Mouse (Mus musculus) embryonic facial prominence, embryonic 12.5 days (tissue): ENCODE data around the gene Khsrp. TPM values are rescaled to one million over a fixed set of nuclear protein-coding genes. Genes with fewer than 3 reads are reported as not detected.
A peak's percentile ranks its signal among the peaks of the same experiment; 100 is the strongest.

ENCODE experiments used
- ATAC-seq: fragments of 200-750 bp; cut with Nextera tagmentation; 2 replicates; pipeline ENCODE4 v1.8.0; 2017; ENCODE audit not compliant: insufficient number of reproducible peaks, insufficient read depth, low FRiP score, low TSS enrichment
- H3K27ac ChIP-seq: fragments of 300-500 bp; sonication (generic); 2 replicates; pipeline ENCODE4 v1.5.1; 2016; ENCODE audit warnings: mild to moderate bottlenecking
- H3K27me3 ChIP-seq: fragments of 300-500 bp; sonication (generic); 2 replicates; pipeline ENCODE4 v1.6.1; 2016; ENCODE audit warnings: mild to moderate bottlenecking, moderate library complexity
- H3K36me3 ChIP-seq: fragments of 300-500 bp; sonication (generic); 2 replicates; pipeline ENCODE4 v1.6.1; 2016; ENCODE audit warnings: mild to moderate bottlenecking
- H3K4me1 ChIP-seq: fragments of 300-500 bp; sonication (generic); 2 replicates; pipeline ENCODE4 v1.6.1; 2016
- H3K4me2 ChIP-seq: fragments of 300-500 bp; sonication (generic); replicated peaks from 2 replicates; pipeline ENCODE4 v1.6.1; 2016; ENCODE audit warnings: mild to moderate bottlenecking, moderate library complexity
- H3K4me3 ChIP-seq: fragments of 300-500 bp; sonication (generic); 2 replicates; pipeline ENCODE4 v1.5.1; 2016; ENCODE audit warnings: mild to moderate bottlenecking
- H3K9ac ChIP-seq: fragments of 300-500 bp; sonication (generic); 2 replicates; pipeline ENCODE4 v1.6.1; 2016; ENCODE audit warnings: mild to moderate bottlenecking, moderate library complexity
- H3K9me3 ChIP-seq: fragments of 300-500 bp; sonication (generic); 2 replicates; pipeline ENCODE4 v1.6.1; 2016; ENCODE audit warnings: mild to moderate bottlenecking, moderate library complexity
- WGBS: fragments of 180-500 bp; shearing (Covaris S2); methylation state at CpG from one replicate; pipeline ENCODE4 v1.1.7; 2016; 5-methylcytosine and 5-hydroxymethylcytosine counted together
- polyA plus RNA-seq: library from polyadenylated mRNA; unstranded; fragments of >200 nt; fragmentation: Nextera tagmentation; extraction: Ambion mirVana; gene quantifications from 2 replicates; pipeline ENCODE4 v1.2.1, GENCODE M21; 2016

Gene Khsrp
- polyA plus RNA-seq, result 63.4 and 66.4 TPM in 2 replicates

DNA sequence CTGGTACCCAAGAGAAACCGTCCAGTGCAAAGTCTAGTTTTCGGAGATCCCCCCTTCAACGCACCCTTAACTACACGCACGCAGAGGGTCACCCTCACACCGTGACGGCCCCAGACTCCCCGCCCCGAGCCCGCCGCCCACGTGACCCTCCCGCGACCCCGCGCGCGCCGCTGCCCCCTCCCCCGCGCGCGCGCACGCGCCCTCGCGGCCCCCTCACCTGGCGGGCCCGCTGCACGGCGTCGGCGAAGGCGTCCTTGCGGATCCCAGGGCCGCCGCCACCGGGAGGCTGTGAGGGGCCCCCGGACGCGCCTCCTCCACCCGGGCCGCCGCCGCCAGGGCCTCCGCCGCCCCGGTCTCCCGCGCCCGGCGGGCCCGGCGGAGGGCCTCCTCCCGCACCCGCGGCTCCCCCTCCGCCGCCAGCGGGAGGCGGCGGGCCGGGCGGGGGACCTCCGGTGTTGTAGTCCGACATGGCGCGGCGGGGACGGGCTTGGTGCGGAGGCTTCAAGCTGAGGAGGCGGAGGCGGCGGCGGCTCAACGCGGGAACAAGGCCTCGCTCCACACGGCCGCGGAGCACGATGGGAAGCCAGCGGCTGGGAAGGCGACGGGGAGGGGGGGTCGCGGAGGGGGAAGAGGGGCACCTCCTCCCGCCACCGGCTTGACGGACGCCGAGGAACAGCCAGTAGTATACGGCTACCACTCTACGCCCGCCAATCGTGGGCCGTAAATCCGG is at the start of gene Khsrp:
Gene Khsrp (minus strand): TSS at position 592 of the 730 bp plus-strand sequence.
- ATAC-seq, result no peak
- Histone ChIP-seq H3K4me2 (peak within 1 kb of the TSS; percentile 94), H3K27ac (peak within 1 kb of the TSS; percentile 94), H3K4me1 (peaks cover 11% of the 10 kb centered on the region), H3K36me3 (peaks cover 28% of the 10 kb centered on the region), H3K27me3 (no peaks in the 10 kb centered on the region), H3K9me3 (no peaks in the 10 kb centered on the region), H3K4me3 (peak within 1 kb of the TSS; percentile 91), H3K9ac (peak within 1 kb of the TSS; percentile 100)
- under 1% methylated on average over 77 of the region's 99 CpGs for WGBS

DNA sequence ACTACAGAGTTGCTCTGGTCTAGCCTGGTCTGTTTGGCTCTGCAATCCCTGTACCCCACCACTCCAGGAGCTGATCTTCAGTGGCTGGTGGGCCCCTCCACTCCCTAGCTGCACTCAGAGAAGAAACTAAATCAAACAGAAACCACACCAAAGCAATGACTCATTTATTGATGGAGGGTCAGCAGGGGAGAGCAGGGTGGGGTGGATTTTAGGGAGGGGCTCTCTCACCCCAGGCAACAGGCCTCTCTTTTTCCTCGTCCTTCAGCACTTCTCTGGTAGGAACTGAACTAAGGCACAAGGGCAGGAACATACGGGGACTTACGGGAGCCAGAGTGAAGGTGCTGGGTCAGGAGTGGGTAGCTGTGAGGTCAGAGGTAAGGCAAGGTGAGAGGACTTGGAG is 48.6 kb upstream of the Khsrp start:
- Histone ChIP-seq H3K27me3 (no peaks in the 10 kb centered on the region; the same call in 1 of the 2 replicates), H3K4me3 (no peak overlapping the region), H3K9me3 (no peaks in the 10 kb centered on the region), H3K9ac (no peak overlapping the region), H3K4me2 (no peak overlapping the region), H3K36me3 (no peaks in the 10 kb centered on the region), H3K27ac (no peak overlapping the region), H3K4me1 (no peaks in the 10 kb centered on the region)
- no peak for ATAC-seq
- WGBS, result 69% methylated on average over 3 of the region's 3 CpGs

DNA sequence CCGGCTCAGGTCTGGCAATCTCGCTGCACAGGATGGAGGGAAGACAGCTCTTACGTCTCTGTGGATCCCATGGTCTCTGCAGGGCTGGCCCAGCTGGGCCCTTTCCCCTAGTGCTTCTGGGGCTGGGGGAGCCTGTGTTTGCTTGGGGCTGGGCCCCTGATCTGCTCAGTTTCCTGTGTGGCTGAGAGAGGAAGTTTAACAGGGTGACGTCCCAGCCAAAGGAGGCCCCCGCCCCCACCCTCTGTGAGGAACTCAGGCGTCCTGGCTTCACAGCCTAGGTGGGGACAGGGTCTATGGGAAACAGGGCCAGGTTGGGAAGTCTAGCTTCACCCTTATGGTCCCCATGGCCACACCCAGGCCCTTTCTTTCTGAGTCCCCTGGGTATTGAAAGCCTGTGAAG is 47.0 kb upstream of the Khsrp start, which contains the start of gene Dennd1c:
Gene Dennd1c (minus strand): TSS at position 179 of the 400 bp plus-strand sequence.
- 53% methylated on average over 6 of the region's 6 CpGs for WGBS
- Histone ChIP-seq H3K4me3 (no peak within 1 kb of the TSS), H3K27me3 (no peaks in the 10 kb centered on the region; the same call in 1 of the 2 replicates), H3K9ac (no peak within 1 kb of the TSS), H3K9me3 (no peaks in the 10 kb centered on the region), H3K27ac (no peak within 1 kb of the TSS), H3K4me2 (no peak within 1 kb of the TSS), H3K4me1 (no peaks in the 10 kb centered on the region), H3K36me3 (no peaks in the 10 kb centered on the region)
- peak; percentile 49; the same call in 1 of the 2 replicates for ATAC-seq

DNA sequence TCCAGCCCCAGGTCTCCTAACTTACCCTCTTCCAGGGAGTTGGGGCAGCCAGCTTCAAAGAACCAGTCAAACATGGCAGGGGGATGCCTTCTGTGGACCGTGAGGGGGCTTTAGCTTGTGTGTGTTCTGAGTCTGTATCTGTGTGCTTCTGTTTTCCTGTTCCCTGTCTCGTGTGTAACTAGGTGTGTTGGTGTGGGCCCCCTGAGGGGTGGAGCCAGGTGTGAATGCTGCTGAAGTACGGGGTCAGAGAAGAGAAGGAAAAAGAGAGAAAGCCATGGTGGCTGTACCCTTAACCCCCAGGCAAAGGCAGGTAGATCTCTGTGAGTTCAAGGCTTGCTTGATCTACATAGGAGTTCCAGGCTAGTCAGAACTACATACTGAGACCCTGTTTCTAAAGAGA is 45.6 kb upstream of the Khsrp start:
- Histone ChIP-seq H3K27ac (no peak overlapping the region), H3K9ac (no peak overlapping the region), H3K4me1 (no peaks in the 10 kb centered on the region), H3K9me3 (no peaks in the 10 kb centered on the region), H3K27me3 (no peaks in the 10 kb centered on the region; the same call in 1 of the 2 replicates), H3K4me2 (no peak overlapping the region), H3K36me3 (no peaks in the 10 kb centered on the region), H3K4me3 (no peak overlapping the region)
- WGBS, result 47% methylated on average over 3 of the region's 3 CpGs
- ATAC-seq, result no peak

DNA sequence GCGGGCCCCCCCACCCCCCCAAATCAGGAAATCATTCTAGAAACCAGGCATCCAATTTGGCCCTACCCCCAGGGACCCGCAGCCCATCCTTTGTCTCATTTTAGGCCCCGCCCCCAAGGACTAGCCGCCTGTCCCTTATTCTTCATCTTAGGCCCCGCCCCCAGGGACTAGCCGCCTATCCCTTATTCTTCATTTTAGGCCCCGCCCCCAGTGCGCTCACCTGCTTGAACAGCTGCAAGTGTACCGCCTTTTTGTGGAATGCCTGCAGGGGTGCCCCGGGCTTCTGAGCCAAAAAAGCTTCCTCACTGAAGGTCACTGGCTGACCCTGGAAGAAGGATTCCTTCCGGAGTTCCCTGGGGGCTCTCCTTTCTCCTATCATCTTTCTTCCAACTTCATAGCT is 39.4 kb upstream of the Khsrp start:
- H3K27me3 ChIP-seq, result peaks cover 7% of the 10 kb centered on the region; the same call in 1 of the 2 replicates
- H3K4me2 ChIP-seq, result no peak overlapping the region
- WGBS, result 2% methylated on average over 10 of the region's 11 CpGs
- H3K36me3 ChIP-seq, result no peaks in the 10 kb centered on the region
- H3K27ac ChIP-seq, result no peak overlapping the region
- no peak overlapping the region for H3K4me3 ChIP-seq
- no peak for ATAC-seq
- no peak overlapping the region for H3K9ac ChIP-seq
- H3K4me1 ChIP-seq, result no peaks in the 10 kb centered on the region
- H3K9me3 ChIP-seq, result no peaks in the 10 kb centered on the region

DNA sequence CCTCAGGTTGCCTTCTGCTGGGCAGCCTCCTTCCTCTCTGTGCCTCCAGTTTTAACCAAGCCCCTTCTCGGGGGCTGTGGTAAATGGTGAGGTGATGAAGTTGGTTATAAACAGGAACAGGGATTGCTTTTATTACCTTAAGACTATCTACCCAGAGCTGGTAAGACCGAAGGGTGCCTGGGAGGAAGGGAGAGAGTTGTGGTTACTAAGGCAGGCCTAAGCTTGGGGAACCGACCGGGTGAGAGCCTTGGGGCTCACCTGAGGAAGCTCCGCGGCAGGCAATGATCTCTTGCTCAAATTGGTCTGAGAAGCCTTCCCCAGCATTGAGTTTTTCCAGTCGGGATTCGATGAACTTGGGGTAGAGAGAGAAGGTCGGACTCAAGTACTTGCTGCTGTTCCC is 39.0 kb upstream of the Khsrp start:
- Histone ChIP-seq H3K9me3 (no peaks in the 10 kb centered on the region), H3K27me3 (peaks cover 10% of the 10 kb centered on the region), H3K36me3 (no peaks in the 10 kb centered on the region), H3K4me2 (no peak overlapping the region), H3K4me3 (no peak overlapping the region), H3K9ac (no peak overlapping the region), H3K27ac (no peak overlapping the region), H3K4me1 (no peaks in the 10 kb centered on the region)
- WGBS, result 9% methylated on average over 9 of the region's 9 CpGs
- no peak for ATAC-seq

DNA sequence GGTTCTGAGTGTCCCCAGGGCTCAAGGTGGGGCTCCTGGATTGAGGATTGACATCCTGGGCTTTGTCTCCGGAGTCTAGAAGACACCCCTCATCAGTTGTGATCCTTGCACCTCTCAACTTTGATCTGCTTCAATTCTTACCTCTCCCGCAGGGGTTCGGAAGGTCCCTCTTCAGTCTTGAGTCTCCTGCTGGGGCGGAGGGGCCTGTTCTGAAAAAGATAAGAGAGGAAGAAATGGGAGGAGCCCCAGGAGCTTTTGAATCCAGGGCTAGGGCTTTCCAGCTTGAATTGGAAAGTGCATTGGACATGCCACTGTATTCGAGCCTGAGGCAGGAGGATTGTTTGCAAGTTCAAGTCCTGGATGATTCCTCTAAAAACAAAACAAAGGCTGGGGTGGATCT is 35.6 kb upstream of the Khsrp start:
- no peaks in the 10 kb centered on the region for H3K9me3 ChIP-seq
- H3K36me3 ChIP-seq, result no peaks in the 10 kb centered on the region
- H3K27me3 ChIP-seq, result peaks cover 42% of the 10 kb centered on the region
- 56% methylated on average over 5 of the region's 5 CpGs for WGBS
- no peak overlapping the region for H3K4me2 ChIP-seq
- H3K4me1 ChIP-seq, result no peaks in the 10 kb centered on the region
- H3K9ac ChIP-seq, result no peak overlapping the region
- H3K4me3 ChIP-seq, result no peak overlapping the region
- H3K27ac ChIP-seq, result no peak overlapping the region
- no peak for ATAC-seq

DNA sequence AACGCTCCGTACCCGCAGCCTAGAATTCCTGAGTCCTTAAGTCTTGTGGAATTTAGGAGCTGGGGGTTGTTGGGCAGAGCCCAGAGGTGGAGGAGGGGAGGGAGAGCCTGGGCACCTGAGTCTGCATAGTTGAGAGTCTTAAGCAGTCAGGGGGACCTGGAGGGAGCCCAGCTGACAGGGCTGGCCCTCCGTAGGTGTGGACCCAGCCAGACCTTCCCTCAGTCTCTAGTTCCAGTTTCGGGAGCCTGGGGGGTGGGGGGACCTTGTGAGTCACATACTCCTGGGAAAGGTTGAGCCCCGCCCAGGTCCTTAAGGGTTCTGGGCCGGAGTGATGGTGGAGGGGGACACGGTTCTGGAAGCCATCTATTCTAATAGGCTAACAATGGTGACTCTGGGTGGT is 31.7 kb upstream of the Khsrp start:
- WGBS, result 7% methylated on average over 8 of the region's 8 CpGs
- ATAC-seq, result no peak
- no peaks in the 10 kb centered on the region for H3K9me3 ChIP-seq
- no peak overlapping the region for H3K9ac ChIP-seq
- H3K4me1 ChIP-seq, result peaks cover 8% of the 10 kb centered on the region; the same call in 1 of the 2 replicates
- peaks cover 54% of the 10 kb centered on the region for H3K27me3 ChIP-seq
- no peak overlapping the region for H3K4me3 ChIP-seq
- H3K36me3 ChIP-seq, result no peaks in the 10 kb centered on the region
- peak overlapping the region; percentile 21; the same call in 1 of the 2 replicates for H3K4me2 ChIP-seq
- H3K27ac ChIP-seq, result no peak overlapping the region

DNA sequence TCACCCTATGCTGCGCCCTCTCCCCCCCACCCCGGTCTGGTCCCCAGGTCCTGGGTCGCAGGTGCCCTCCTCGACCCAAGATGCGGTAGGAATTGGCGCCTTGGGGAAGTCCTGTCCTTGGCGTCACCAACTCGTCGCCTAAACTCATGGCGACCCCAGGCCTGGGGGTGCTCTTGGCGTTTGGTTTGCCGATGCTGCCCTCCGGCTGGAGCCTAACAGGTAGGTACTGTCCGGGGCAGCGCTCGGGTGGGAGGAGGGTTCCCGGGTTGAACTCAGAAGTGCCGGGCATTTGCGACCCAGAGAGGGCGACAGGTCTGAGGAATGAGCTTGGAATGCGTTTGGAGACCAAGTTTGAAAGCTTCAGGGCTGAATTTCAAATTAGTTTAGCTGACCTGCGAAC is 31.2 kb upstream of the Khsrp start:
- Histone ChIP-seq H3K4me3 (peak overlapping the region; percentile 27), H3K27me3 (peaks cover 54% of the 10 kb centered on the region)

DNA sequence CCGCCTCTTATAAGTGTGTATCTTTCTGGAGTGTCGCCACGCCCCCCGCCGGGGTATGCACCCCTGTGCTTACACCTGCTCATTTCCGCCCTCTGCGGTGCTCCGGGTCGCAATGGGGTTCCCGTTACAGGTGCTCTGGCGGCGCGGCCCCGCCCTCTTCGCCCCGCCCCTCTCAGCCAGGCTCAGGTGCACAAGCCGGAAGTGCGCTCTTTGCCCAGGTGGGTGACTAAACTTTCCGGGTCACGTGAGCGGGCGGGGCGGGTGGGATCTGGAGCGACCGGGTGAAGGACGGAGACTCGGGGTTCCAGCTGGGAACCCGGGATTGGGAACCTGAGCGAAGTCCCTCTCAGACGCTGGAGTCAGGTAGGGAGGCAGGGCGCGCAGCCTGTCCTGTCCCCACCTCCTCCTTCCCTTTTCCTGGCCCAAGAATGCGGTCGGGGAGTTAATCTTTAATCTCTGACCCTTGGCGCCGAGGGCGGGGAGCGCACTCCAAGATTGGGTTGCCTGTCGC is 30.7 kb upstream of the Khsrp start:
- peak overlapping the region; percentile 36 for H3K4me2 ChIP-seq
- no peak overlapping the region for H3K27ac ChIP-seq
- peaks cover 54% of the 10 kb centered on the region for H3K27me3 ChIP-seq
- H3K36me3 ChIP-seq, result no peaks in the 10 kb centered on the region
- peaks cover 8% of the 10 kb centered on the region; the same call in 1 of the 2 replicates for H3K4me1 ChIP-seq
- ATAC-seq, result no peak
- peak overlapping the region; percentile 27 for H3K4me3 ChIP-seq
- peak overlapping the region; percentile 17; the same call in 1 of the 2 replicates for H3K9ac ChIP-seq
- H3K9me3 ChIP-seq, result no peaks in the 10 kb centered on the region
- WGBS, result 2% methylated on average over 39 of the region's 39 CpGs

More for the DNA sequence above, 31.2 kb upstream of the Khsrp start:
- no peak for ATAC-seq
- peaks cover 8% of the 10 kb centered on the region; the same call in 1 of the 2 replicates for H3K4me1 ChIP-seq
- no peaks in the 10 kb centered on the region for H3K36me3 ChIP-seq
- peak overlapping the region; percentile 17; the same call in 1 of the 2 replicates for H3K9ac ChIP-seq
- no peak overlapping the region for H3K27ac ChIP-seq
- peak overlapping the region; percentile 36 for H3K4me2 ChIP-seq
- 2% methylated on average over 22 of the region's 22 CpGs for WGBS
- H3K9me3 ChIP-seq, result no peaks in the 10 kb centered on the region

DNA sequence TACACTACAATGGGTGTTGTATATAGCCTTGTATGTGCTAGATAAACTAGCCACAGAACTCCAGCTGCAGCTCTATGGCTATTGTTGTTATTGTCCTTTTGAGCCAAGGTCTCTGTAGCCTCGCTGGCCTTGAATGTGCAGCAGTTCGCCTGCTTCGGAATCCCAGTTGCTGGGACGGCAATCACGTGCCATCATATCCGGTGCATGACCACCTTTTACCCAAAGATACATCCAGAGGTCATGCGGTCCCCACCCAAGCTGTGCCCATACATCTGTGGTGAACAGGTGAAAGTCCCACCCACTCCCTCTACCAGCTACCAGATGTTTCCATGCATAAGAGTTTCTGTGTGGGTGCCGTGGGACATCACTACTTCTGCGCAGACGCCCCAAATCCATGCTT is 29.7 kb upstream of the Khsrp start:
- peaks cover 48% of the 10 kb centered on the region for H3K27me3 ChIP-seq
- WGBS, result 45% methylated on average over 10 of the region's 10 CpGs

More for the DNA sequence above, 29.7 kb upstream of the Khsrp start:
- no peak for ATAC-seq
- peaks cover 8% of the 10 kb centered on the region; the same call in 1 of the 2 replicates for H3K4me1 ChIP-seq
- peak overlapping the region; percentile 92 for H3K4me2 ChIP-seq
- no peaks in the 10 kb centered on the region for H3K9me3 ChIP-seq
- H3K36me3 ChIP-seq, result no peaks in the 10 kb centered on the region
- H3K4me3 ChIP-seq, result 0 out of 2 replicates have a peak overlapping the region, but pooled peaks have one; percentile 87
- no peak overlapping the region for H3K27ac ChIP-seq
- H3K9ac ChIP-seq, result no peak overlapping the region
